Mouse (Mus musculus) liver, embryonic 14.5 days (tissue): ENCODE results near the gene Tubb5.

Source experiments
- CTCF ChIP-seq: IDR thresholded peaks from 2 replicates; pipeline ENCODE4 v1.5.1; 2016; ENCODE audit warnings: antibody characterized with exemption, low read depth, control low read depth
- EP300 ChIP-seq: IDR thresholded peaks from 2 replicates; pipeline ENCODE4 v1.6.1; 2016; ENCODE audit warnings: antibody characterized with exemption, low read depth

DNA sequence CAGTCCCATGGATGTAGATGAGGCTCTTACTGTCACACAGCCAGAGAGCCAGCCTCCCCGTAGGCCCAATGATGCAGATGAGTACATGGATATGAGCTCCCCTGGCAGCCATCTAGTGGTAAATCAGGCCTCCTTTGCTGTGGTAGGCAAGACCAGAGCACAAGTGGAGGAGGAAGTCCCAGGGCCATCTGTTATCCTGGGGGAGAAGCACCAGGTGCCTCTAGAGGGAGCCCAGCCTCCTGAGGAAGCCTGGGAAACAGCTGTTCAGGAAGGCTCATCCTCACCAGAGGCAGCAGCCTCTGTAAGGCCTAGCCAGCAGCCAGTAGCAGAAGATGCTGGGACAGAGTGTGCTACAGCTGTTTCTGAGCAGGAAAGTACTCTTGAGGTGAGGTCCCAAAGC, 10.0 kb upstream of the Tubb5 start:
- TF ChIP-seq CTCF (peak; percentile 33), EP300 (no peak)
